Mouse (Mus musculus) E14TG2a.4 (cell line): ENCODE measurements at regions not wholly inside any gene's neighbourhood (a gene's known extent, or its start where the extent isn't known, plus 50 kb on each side); places are given as distances from the start of the nearest gene placed in this dataset.

Experiments
- CTCF ChIP-seq: conservative IDR thresholded peaks from 2 replicates; pipeline ENCODE4 v1.5.1; 2014; ENCODE audit warnings: low read length
- POU5F1 ChIP-seq: IDR thresholded peaks from 2 replicates; pipeline ENCODE4 v1.6.1; 2014; ENCODE audit warnings: low read length, borderline replicate concordance

GRCm38 (mm10) chr12:10231144-10231543 lies 138.6 kb upstream of the Nt5c1b start:
- TF ChIP-seq CTCF (no peak), POU5F1 (no peak)
